Mouse (Mus musculus) embryonic fibroblast, embryonic 13.5 days (primary cell): ENCODE measurements around the gene Caml.
A peak's percentile ranks its signal among the peaks of the same experiment; 100 is the strongest.

ENCODE experiments used
- CTCF ChIP-seq: IDR thresholded peaks from 2 replicates; pipeline ENCODE4 v1.5.1; 2011; ENCODE audit warnings: mild to moderate bottlenecking, control low read depth, low read length, moderate library complexity, borderline replicate concordance; ENCODE audit not compliant: insufficient read depth
- POLR2A ChIP-seq: IDR thresholded peaks from 2 replicates; pipeline ENCODE4 v1.6.1; 2011; ENCODE audit warnings: low read depth, mild to moderate bottlenecking, control low read depth, low read length, moderate library complexity

GRCm38 (mm10) chr13:55622649-55623541 is at the start of gene Caml:
- TF ChIP-seq CTCF, result no peak
- peak; percentile 92 for TF ChIP-seq POLR2A
